In the genomic region with DNA sequence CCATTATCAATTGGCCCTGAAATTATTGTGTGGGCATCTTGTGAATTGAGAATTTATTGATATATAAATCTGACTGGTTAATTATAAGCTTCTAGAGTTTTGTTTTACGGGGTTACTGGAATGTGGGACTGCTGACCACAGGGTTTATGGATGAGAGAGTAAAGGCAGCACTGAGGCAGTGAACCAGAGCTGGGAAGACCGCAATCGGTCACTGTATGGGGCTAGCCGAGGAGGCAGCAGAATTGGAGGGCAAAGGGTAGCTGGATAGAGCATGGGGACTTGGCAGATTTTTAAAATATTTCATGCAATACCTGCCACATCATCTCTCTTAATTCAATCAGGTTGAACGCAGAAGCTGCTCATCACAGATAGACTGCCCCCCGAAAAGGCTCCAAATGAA, we compare ENCODE assay signal across 23 mouse cellular contexts. TPM values are rescaled to one million over a fixed set of nuclear protein-coding genes. Genes with fewer than 3 reads are reported as not detected.
DNase-seq lines count a peak whose midpoint lies in the region; ATAC-seq lines count a peak whose summit lies in the region.
"Had no signal": no experiment of that assay in that cellular context is flagged by ENCODE, and none has a peak within 500 bp of the region (broad histone marks: within the 10 kb centered on the region; RNA-seq: fewer than 3 reads in every experiment).

No protein-coding gene starts in this region.

- H3K9me3 ChIP-seq in limb, embryonic 12.5 days: no peaks in the 10 kb centered on the region
- H3K9me3 ChIP-seq in limb, embryonic 10.5 days (replicated peaks): no peaks in the 10 kb centered on the region
- H3K9me3 ChIP-seq in limb, embryonic 15.5 days: no peaks in the 10 kb centered on the region
- H3K9me3 ChIP-seq: forebrain, embryonic 13.5 days; heart, embryonic 15.5 days; hindbrain, embryonic 15.5 days had no signal

- H3K4me2 ChIP-seq in limb, embryonic 12.5 days: no peak overlapping the region
- H3K4me2 ChIP-seq in limb, embryonic 15.5 days: no peak overlapping the region
- H3K4me2 ChIP-seq: forebrain, embryonic 13.5 days; heart, embryonic 11.5 days; heart, embryonic 15.5 days; hindbrain, embryonic 15.5 days had no signal

- no peaks in the 10 kb centered on the region for H3K36me3 ChIP-seq in limb, embryonic 12.5 days
- H3K36me3 ChIP-seq in limb, embryonic 10.5 days: no peaks in the 10 kb centered on the region
- no peaks in the 10 kb centered on the region for H3K36me3 ChIP-seq in limb, embryonic 15.5 days
- H3K36me3 ChIP-seq: heart, embryonic 15.5 days; hindbrain, embryonic 15.5 days had no signal

- H3K4me3 ChIP-seq in limb, embryonic 12.5 days (replicated peaks): no peak overlapping the region
- H3K4me3 ChIP-seq in limb, embryonic 10.5 days: no peak overlapping the region
- no peak overlapping the region for H3K4me3 ChIP-seq in limb, embryonic 15.5 days
- H3K4me3 ChIP-seq: forebrain, embryonic 13.5 days; heart, adult 2 months; heart, embryonic 15.5 days; hindbrain, embryonic 15.5 days had no signal

- H3K27me3 ChIP-seq in limb, embryonic 12.5 days: no peaks in the 10 kb centered on the region
- H3K27me3 ChIP-seq in limb, embryonic 10.5 days (ENCODE audit: low read depth, poor library complexity, severe bottlenecking): no peaks in the 10 kb centered on the region
- H3K27me3 ChIP-seq in limb, embryonic 15.5 days: no peaks in the 10 kb centered on the region
- H3K27me3 ChIP-seq: forebrain, embryonic 13.5 days; heart, embryonic 15.5 days; hindbrain, embryonic 15.5 days; Patski had no signal

- H3K4me1 ChIP-seq in limb, embryonic 12.5 days (replicated peaks): peaks cover 39% of the 10 kb centered on the region
- peaks cover 16% of the 10 kb centered on the region for H3K4me1 ChIP-seq in limb, embryonic 10.5 days
- peaks cover 47% of the 10 kb centered on the region for H3K4me1 ChIP-seq in limb, embryonic 15.5 days

- H3K27ac ChIP-seq in limb, embryonic 12.5 days: peak overlapping the region; percentile 41; the same call in 1 of the 2 replicates
- no peak overlapping the region for H3K27ac ChIP-seq in limb, embryonic 10.5 days
- H3K27ac ChIP-seq in limb, embryonic 15.5 days: peak overlapping the region; percentile 90
- H3K27ac ChIP-seq: heart, adult 2 months; heart, embryonic 15.5 days; hindbrain, embryonic 15.5 days had no signal

- no peak for ATAC-seq in limb, embryonic 12.5 days (ENCODE audit: insufficient number of reproducible peaks, insufficient read depth, low FRiP score, low TSS enrichment, low read depth)
- no peak for ATAC-seq in limb, embryonic 15.5 days (ENCODE audit: insufficient number of reproducible peaks, low FRiP score, low TSS enrichment, low read depth)
- ATAC-seq: activated CD4-positive, CD25-positive, alpha-beta regulatory T cell, adult 4 months; forebrain, embryonic 13.5 days; forebrain, postnatal 0 days; Patski had no signal

- WGBS in limb, embryonic 12.5 days: 86% methylated on average over 6 of the region's 6 CpGs
- WGBS in limb, embryonic 10.5 days: 90% methylated on average over 6 of the region's 6 CpGs
- 72% methylated on average over 6 of the region's 6 CpGs for WGBS in limb, embryonic 15.5 days

- DNase-seq in kidney, adult 11 months: peak; percentile 32
- DNase-seq in kidney, adult 18-20 months: no peak
- no peak for DNase-seq in limb, embryonic 10.5 days (ENCODE audit: low spot score)
- peak; percentile 21 to 59 for DNase-seq in kidney, postnatal 25 days
- no peak for DNase-seq in left cerebral cortex, adult 8-10 months (ENCODE audit: low spot score in 2 of 2)
- no peak for DNase-seq in cerebellum, adult 11 months
- DNase-seq: adrenal gland, adult 2 months; adrenal gland, postnatal 25 days; cerebellum, adult 2 months; cerebellum, postnatal 10 days; embryo, embryonic 11 days; forebrain, postnatal 0 days; gastrocnemius, postnatal 14 days; heart, adult 2 months; heart, postnatal 14 days had no signal

- no peak overlapping the region for H3K9ac ChIP-seq in limb, embryonic 12.5 days (replicated peaks)
- H3K9ac ChIP-seq in limb, embryonic 15.5 days: no peak overlapping the region
- H3K9ac ChIP-seq: forebrain, embryonic 13.5 days; forebrain, postnatal 0 days; heart, embryonic 15.5 days; hindbrain, embryonic 15.5 days had no signal

RNA-seq across cellular contexts. Expression of a gene that starts 45.5 kb away (rescaled TPM):
- 25.3 and 28.6 TPM in 2 replicates for polyA plus RNA-seq in limb, embryonic 12.5 days (2016; fragmentation: Nextera tagmentation; extraction: Ambion mirVana)
- polyA plus RNA-seq in limb, embryonic 10.5 days (2016; fragmentation: Nextera tagmentation; extraction: Ambion mirVana): 9.8 and 14.1 TPM in 2 replicates
- 65.2 and 69.0 TPM in 2 replicates for polyA plus RNA-seq in limb, embryonic 15.5 days (2015; fragmentation: Nextera tagmentation; extraction: Ambion mirVana)
- total RNA-seq in left cerebral cortex, adult 8-10 months (2022): 10 to 100 TPM; 13.8 to 28.6 (median 20.0) TPM

Comparison
In these comparisons a context has a peak if more than half of its experiments do, and no peak if none do; other contexts are left out.
1. DNase-seq: peak in kidney, adult 11 months (single experiment) and kidney, postnatal 25 days (2 of 2); none in kidney, adult 18-20 months (single experiment), limb, embryonic 10.5 days (single experiment), left cerebral cortex, adult 8-10 months (0 of 2) and cerebellum, adult 11 months (single experiment).